Mouse (Mus musculus): ENCODE data around the gene Jph3. TPM values are rescaled to one million over a fixed set of nuclear protein-coding genes. Genes with fewer than 3 reads are reported as not detected.

Jph3 gene
- total RNA-seq, 2 experiments from 2014 or later: 0.07 TPM; not detected in 1

DNA sequence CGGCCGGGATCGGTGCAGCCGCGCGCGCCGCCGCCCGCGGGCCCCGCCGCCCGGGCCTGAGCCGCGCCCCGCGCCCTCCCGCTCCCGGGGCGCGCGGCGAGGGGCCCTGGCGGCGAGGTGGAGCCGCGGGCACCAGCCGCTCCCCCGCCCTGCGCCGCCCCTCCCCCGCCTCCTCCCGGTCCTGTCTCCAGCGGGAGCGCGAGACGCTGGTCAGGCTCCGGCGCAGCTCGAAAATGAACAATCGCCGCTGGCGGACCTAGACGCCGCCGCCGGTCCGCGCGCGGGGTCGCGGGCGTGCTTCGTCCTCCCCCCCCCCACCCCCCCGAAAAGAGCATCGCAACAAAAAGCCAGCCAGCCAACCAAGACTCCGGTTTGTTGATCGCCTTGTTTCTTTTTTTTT is 747 bp downstream of the Jph3 start:
- no peak for DNase-seq

DNA sequence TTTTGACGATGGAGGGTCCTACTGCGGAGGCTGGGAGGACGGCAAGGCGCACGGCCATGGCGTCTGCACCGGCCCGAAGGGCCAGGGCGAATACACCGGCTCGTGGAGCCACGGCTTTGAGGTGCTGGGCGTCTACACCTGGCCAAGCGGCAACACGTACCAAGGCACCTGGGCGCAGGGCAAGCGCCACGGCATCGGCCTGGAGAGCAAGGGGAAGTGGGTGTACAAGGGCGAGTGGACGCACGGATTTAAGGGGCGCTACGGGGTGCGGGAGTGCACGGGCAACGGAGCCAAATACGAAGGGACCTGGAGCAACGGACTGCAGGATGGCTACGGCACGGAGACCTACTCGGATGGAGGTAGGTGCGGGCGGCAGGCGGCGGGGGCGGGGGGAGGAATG is 1.2 kb downstream of the Jph3 start:
- no peak for DNase-seq

DNA sequence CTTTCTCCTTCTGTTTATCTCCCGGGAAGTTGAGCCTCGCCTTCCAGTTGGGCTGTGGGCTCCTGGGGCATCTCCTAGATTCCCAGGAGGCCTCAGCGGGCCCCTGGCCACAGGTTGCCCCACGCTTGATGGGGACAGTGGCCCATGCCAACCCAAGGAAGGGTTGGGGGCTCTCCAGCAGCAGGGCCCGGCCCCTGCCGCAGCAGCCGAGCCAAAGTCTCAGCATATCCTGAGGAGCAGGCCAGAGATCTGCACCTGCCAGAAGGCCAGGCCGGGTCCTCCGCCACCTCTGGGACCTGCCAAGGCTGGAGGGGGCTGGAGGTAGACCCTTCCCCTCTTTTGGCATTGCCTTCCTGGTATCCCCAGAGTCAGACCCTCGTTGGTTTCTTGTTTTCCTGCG is 1.6 kb downstream of the Jph3 start:
- no peak for DNase-seq

DNA sequence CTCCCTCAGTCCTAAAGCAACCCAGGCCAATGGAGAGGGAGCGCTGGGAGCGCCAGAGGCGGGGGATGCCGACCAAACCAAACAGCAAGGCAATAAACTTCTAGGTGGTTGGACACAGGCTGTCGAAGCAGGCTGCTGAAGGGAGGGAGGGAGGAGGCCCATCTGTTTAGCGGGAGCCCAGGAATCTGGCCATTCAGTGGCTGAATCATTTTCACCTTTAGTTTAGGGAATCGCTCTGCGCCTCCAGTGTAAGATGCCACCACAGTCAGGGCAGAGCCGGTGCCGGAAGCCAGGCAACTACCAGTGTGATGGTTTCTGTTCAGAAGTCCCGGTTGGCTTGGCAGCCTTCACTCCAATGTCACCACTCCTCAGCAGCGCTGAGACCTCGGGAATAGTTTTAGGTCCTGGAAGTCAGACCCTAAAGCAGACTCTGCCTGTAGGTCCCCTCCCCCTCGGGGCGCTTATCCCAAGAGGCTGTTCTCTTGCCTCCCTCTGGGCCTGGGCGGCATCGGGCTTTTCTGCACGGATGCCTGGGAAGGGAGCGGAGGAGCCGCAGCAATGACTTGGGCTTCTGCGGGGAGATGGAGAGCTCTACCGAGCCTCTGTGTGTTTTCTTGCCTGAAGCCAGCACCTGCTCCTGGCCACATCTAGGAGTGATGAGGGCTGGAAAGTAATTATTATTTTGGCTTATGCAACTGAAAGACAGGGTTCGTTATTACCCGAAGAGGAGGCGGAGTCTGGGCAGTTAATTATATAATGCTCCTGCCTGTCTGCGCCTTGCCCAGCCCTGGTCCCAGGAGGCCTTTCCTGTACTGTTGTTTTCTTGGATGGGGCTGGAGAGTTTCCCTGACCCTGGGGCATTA is 2.3 kb downstream of the Jph3 start:
- DNase-seq: no peak

GRCm38 (mm10) chr8:121732334-121732665 is 2.9 kb downstream of the Jph3 start:
- no peak for DNase-seq

DNA sequence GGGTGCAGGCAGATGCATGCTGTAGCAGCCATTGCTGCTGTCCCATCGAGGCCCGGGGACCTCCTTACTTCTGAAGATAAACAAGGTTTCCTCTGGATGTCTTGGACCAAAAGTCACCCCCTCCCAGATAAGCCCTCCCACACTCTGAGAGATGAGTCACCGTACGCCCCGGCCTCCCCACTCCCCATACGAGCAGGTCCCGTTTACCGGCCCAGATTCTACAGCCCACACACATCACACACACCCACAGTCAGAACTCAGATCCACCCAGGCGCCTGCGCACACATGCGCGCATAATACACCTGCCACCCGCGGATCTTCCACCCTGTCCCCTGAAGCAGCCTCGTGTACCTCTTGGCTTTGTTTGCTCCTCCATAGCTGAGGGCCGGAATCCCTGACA is 4.8 kb downstream of the Jph3 start:
- no peak for DNase-seq

DNA sequence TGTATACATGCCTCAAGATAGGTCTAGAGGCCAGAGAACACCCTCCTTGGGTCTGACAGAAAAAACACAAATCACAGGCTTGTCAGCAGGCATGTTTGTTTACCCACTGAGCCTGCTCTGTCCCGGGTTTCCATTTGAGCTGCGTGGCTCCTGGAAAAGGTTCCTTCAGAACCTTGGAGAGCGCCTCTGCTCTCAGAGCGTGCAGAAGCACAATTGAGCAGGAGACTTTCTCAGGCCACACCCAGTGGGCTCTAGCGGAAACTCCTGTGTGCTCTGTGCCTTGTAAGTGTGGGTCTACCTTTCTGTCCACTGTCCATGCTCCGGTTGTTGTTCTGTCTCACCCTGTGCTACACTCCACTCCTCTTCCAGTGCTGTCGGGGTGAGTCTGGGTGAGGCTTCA is 6.8 kb downstream of the Jph3 start:
- peak; percentile 72 for DNase-seq

GRCm38 (mm10) chr8:121740721-121741120 is 11.3 kb downstream of the Jph3 start:
- DNase-seq: no peak

DNA sequence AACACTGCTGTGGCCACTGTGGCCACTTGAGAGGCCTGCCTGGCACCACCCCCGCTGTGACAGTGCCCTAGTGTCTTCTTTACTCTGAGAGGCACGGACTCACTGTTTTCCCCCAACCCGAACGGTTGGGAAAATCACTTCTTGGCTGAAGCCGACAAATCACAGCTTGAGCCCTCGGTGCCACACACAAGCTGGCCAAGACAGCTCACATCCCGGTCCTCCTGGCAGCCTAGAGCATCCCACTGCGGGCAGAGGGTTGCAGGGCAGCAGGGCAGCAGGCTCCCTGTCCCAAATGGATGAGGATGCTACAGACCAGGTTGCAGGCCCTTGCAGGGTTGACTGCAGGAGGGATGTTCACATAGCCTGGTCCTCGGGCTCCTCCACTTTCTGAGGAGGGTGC is 20.1 kb downstream of the Jph3 start:
- DNase-seq: no peak

GRCm38 (mm10) chr8:121750512-121750911 is 21.1 kb downstream of the Jph3 start:
- DNase-seq: no peak

DNA sequence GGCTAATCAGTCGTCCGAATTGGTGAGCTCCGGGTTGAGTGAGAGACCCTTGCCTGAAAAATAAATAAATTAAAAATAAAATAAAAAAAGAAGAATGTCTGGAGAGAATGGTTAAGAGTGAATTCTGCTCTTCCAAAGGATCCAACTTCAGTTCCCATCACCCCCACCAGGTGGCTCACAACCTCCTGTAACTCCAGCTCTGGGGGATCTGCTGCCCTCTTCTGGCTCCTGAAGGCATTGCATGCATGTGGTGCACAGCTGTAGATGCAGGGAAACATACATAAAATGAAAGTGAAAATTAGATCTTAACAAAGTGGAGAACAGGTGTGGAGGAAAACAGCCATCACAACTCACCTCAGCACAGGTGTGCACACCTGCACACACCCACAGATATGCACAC is 22.0 kb downstream of the Jph3 start:
- DNase-seq: peak; percentile 86

DNA sequence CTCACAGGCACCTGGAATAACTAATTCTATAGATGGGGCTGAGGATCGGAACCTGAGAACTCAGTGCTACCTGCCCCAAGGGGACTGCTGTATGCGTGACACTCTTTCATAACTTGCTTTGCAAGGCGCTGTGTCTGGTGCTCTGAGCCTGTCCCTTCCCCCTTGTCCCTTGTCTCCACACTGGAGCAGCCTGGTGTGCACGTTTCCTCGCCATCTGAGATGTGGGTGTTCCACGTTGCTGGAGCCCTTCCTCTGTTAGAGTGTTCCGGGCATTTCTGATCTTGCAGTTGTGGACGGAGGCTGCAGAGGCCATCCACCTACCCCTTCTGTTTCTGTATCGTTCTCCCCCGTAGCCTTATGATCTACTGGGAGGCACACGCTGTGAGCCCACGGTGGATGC is 29.0 kb downstream of the Jph3 start:
- no peak for DNase-seq

- no peak for DNase-seq
Observed at GRCm38 (mm10) chr8:121760484-121760883, 31.1 kb downstream of the Jph3 start.

- DNase-seq: peak; percentile 69
Observed at GRCm38 (mm10) chr8:121761480-121761879, 32.1 kb downstream of the Jph3 start.

DNA sequence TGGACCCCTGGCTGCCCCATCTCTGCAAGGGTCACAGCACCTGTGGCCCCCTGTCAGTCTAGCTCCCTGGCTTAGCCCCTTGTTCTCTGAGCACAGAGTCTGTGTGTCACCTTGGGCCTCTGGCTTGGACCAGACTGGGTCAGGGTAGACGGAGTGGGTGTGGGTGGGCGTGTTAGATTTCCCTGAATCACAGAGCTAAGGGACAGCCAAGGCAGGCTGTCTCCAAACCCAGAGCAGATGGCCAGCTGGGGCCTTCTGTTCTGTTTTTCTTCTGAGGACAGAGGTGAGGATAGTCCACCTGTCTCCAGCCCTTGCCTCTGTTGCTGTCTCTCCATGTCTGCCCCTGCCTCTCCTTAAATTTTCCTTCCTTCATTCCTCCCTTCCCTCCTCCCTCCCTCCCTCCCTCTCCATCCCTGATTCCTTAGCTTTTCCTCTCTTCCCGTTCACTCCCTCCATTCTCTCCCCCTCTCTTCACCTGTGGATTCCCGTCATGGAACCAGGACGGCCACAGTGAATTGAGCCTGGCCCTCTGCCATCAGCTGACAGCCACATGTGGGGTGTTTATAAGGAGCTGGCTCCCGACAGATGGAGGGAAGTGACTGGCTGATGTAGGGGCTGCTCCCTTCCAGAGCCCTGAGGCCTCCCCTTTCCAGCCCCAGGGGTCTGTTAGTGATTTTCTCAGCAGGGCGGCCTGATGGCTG is 33.7 kb downstream of the Jph3 start:
- no peak for DNase-seq

DNA sequence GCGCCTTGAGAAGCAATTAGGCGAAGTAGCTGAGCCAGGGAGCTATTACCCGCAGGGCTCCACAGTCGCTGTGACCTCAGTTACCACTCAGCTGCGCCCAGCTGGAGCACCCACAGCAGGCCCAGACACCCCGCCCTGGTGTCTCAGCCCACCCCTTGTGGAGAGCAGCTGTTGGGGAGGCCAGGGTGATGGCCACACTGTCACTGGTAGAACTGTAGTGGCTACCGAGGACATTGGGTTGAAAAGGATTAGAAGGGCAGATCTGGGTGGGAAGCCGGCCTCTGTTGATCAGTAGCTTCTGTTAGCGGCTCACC is 34.2 kb downstream of the Jph3 start:
- no peak for DNase-seq

DNA sequence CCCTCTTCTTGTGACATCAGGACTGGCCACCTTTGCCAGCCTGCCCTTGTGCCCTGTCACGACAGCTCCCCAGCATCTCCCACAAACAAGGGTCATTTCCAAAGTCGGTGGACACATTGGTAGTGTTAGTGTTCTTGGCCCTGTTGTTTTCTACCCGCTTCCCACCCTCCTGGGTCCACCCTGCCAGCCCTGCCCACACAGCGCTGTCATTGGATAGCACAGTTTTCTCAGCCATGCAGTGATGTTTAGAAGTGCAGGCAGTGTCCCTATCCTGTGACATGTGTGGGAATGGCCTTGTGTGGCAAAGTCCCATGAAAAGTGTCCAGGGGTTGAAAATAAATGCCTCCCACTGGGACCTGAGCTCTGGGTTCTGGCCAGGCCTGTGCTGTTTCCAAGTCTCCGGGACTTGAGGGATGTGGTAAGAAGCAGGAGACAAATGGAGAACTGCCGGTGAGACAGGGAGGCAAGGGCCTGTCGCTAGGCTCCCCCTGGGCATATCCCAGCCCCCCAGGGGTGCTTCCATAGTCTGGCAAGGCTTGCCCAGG is 36.2 kb downstream of the Jph3 start:
- DNase-seq: no peak

DNA sequence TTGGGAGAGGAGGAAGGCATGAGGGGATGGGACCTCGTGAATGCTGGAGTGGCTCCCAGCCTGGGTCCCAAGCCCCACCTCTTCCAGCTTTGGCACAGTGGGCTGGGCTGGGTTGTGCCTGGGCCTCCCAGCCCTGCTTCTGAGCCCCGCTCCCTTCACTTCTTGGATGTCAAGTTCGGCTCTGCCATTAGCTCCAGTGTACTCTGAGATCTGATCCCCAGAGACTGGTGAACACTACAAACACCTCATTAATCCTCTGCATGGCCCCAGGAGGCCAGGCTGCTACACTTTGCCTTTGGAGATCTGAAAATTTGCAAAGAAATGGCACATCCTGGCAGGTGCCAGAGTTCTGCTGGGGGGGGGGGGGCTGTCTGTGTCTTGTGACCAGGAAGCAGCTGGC is 39.7 kb downstream of the Jph3 start:
- no peak for DNase-seq

GRCm38 (mm10) chr8:121769621-121770020 is 40.2 kb downstream of the Jph3 start:
- DNase-seq: no peak

DNA sequence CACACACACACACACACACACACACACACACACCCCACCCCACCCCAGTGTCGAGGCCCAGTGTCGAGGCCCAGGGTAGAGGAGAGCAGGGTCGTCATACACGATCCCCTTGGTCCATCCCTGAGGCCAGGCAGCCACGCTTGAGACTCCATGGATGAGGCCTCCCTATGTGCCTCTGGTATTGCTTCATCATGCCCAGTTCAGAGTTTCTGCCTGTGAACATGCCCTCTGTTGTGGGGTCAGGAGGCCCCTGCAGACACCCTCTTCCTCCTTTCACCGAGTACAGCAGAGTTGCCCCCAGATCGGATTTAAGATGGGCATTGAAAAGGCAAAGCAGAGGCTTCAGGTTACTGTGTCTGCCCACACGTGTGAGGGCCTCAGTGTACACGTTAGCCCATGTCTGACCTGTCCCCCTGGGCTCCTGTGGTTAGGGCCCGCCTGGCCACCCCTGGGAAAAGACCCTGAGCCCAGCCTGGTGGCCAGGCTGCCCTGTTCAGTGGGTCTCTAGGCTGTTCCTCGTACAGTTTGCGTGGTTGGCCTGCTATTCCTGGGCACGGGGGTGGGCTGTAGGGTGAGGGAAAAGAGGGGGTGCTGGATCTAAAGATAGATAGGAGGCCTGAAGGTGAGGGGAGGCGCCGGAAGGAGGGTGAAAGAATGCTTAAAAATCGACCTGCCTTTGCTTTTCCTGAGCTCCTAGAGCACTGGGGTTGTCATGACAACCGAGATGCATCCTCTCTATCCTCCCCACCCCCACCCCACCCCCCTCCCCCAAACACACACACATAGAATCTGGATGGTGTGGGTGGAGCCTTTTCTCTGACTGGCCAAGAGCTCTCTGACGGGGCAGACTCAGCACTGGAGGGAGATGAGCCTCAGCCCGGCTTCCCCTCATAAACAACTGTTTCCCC is 41.7 kb downstream of the Jph3 start:
- no peak for DNase-seq

- no peak for DNase-seq
Observed at GRCm38 (mm10) chr8:121773876-121774275, 44.5 kb downstream of the Jph3 start.

GRCm38 (mm10) chr8:121782493-121782892 is 53.1 kb downstream of the Jph3 start:
- no peak for DNase-seq

- peak; percentile 60 for DNase-seq
Observed at GRCm38 (mm10) chr8:121786542-121786941, 57.1 kb downstream of the Jph3 start.

Data from heart, postnatal 4 days (tissue).